Mouse (Mus musculus) limb, embryonic 14.5 days (tissue): ENCODE data around the gene Irf2bp1. TPM values are rescaled to one million over a fixed set of nuclear protein-coding genes. Genes with fewer than 3 reads are reported as not detected.

Experiments used
- ATAC-seq: fragments of 200-750 bp; cut with Nextera tagmentation; 2 replicates; pipeline ENCODE4 v1.8.0; 2017; ENCODE audit warnings: low read depth, moderate number of reproducible peaks, moderate TSS enrichment; ENCODE audit not compliant: low FRiP score
- DNase-seq: peaks from one replicate; pipeline ENCODE4 v3.0.0-alpha.2; 2015; ENCODE audit warnings: low spot score
- H3K27ac ChIP-seq: fragments of 300-500 bp; sonication (generic); replicated peaks from 2 replicates; pipeline ENCODE4 v1.5.1; 2014; ENCODE audit warnings: low read depth, mild to moderate bottlenecking, low read length, moderate library complexity, mixed read lengths
- H3K27me3 ChIP-seq: fragments of 300-500 bp; sonication (generic); 2 replicates; pipeline ENCODE4 v1.6.1; 2014; ENCODE audit warnings: low read length, mixed read lengths; ENCODE audit not compliant: control insufficient read depth, insufficient read depth
- H3K36me3 ChIP-seq: fragments of 300-500 bp; sonication (generic); 2 replicates; pipeline ENCODE4 v1.6.1; 2014; ENCODE audit warnings: mild to moderate bottlenecking, low read length, moderate library complexity, mixed read lengths; ENCODE audit not compliant: control insufficient read depth, insufficient read depth
- H3K4me1 ChIP-seq: fragments of 300-500 bp; sonication (generic); 2 replicates; pipeline ENCODE4 v1.6.1; 2014; ENCODE audit warnings: antibody characterized with exemption, low read length, mixed read lengths; ENCODE audit not compliant: control insufficient read depth, insufficient read depth
- H3K4me2 ChIP-seq: fragments of 300-500 bp; sonication (generic); replicated peaks from 2 replicates; pipeline ENCODE4 v1.6.1; 2014; ENCODE audit warnings: low read depth, mild to moderate bottlenecking, low read length, moderate library complexity; ENCODE audit not compliant: severe bottlenecking
- H3K4me3 ChIP-seq: fragments of 300-500 bp; sonication (generic); replicated peaks from 2 replicates; pipeline ENCODE4 v1.5.1; 2014; ENCODE audit warnings: low read length
- H3K9ac ChIP-seq: fragments of 300-500 bp; sonication (generic); 2 replicates; pipeline ENCODE4 v1.6.1; 2014; ENCODE audit warnings: mild to moderate bottlenecking, low read depth, low read length, moderate library complexity; ENCODE audit not compliant: severe bottlenecking
- H3K9me3 ChIP-seq: fragments of 300-500 bp; sonication (generic); 2 replicates; pipeline ENCODE4 v1.6.1; 2016; ENCODE audit warnings: low read length; ENCODE audit not compliant: control insufficient read depth
- POLR2A ChIP-seq: fragments of 200-500 bp; IDR thresholded peaks from 2 replicates; pipeline ENCODE4 v1.8.0; 2012; ENCODE audit warnings: inconsistent platforms, mild to moderate bottlenecking, moderate library complexity, borderline replicate concordance; ENCODE audit not compliant: insufficient read depth, insufficient read length; ENCODE audit errors: extremely low read depth
- WGBS: fragments of 180-500 bp; shearing (Covaris S2); extraction: QIAGEN DNeasy Blood & Tissue Kit; methylation state at CpG from one replicate; pipeline ENCODE4 v1.1.7; 2014; 5-methylcytosine and 5-hydroxymethylcytosine counted together
- polyA plus RNA-seq, 2 experiments: library from polyadenylated mRNA; depleted of rRNA in 1 of 2; stranded (reverse) in 1 of 2; unstranded in 1 of 2; fragments of >200 nt; fragmentation: Nextera tagmentation in 1 of 2; extraction: Ambion mirVana in 1 of 2; gene quantifications; 2 replicates each; pipeline versions ENCODE4 v1.2.1 to v1.2.3; 2012 to 2014

Irf2bp1 gene
- polyA plus RNA-seq, 2 experiments, result 34.2 to 36.1 TPM

- Histone ChIP-seq H3K4me2 (peak overlapping the region; percentile 37), H3K27me3 (no peaks in the 10 kb centered on the region), H3K9ac (peak overlapping the region; percentile 38; the same call in 1 of the 2 replicates), H3K27ac (no peak overlapping the region), H3K9me3 (no peaks in the 10 kb centered on the region), H3K36me3 (peaks cover 17% of the 10 kb centered on the region), H3K4me3 (peak overlapping the region; percentile 16; the same call in 1 of the 2 replicates), H3K4me1 (peaks cover 13% of the 10 kb centered on the region)
- WGBS, result 47% methylated on average over 9 of the region's 10 CpGs
- no peak for DNase-seq
- no peak for TF ChIP-seq POLR2A
- no peak for ATAC-seq
Observed at GRCm38 (mm10) chr7:19000421-19000820, 3.4 kb upstream of the Irf2bp1 start.

GRCm38 (mm10) chr7:19001066-19001806, 2.6 kb upstream of the Irf2bp1 start:
- peak overlapping the region; percentile 16; the same call in 1 of the 2 replicates for H3K4me3 ChIP-seq
- H3K27me3 ChIP-seq, result no peaks in the 10 kb centered on the region
- no peaks in the 10 kb centered on the region for H3K9me3 ChIP-seq
- H3K4me1 ChIP-seq, result peaks cover 21% of the 10 kb centered on the region
- peaks cover 25% of the 10 kb centered on the region for H3K36me3 ChIP-seq
- no peak for TF ChIP-seq POLR2A
- H3K27ac ChIP-seq, result no peak overlapping the region
- H3K4me2 ChIP-seq, result peak overlapping the region; percentile 37
- WGBS, result 25% methylated on average over 18 of the region's 18 CpGs
- DNase-seq (no peak), ATAC-seq (no peak)
- peak overlapping the region; percentile 38; the same call in 1 of the 2 replicates for H3K9ac ChIP-seq

GRCm38 (mm10) chr7:19001807-19002085, 2.1 kb upstream of the Irf2bp1 start:
- H3K4me1 ChIP-seq, result peaks cover 25% of the 10 kb centered on the region
- no peak for TF ChIP-seq POLR2A

GRCm38 (mm10) chr7:19002115-19002514, 1.7 kb upstream of the Irf2bp1 start:
- peak overlapping the region; percentile 65 for H3K9ac ChIP-seq
- H3K4me2 ChIP-seq, result peak overlapping the region; percentile 62
- H3K4me3 ChIP-seq, result peak overlapping the region; percentile 41
- peaks cover 33% of the 10 kb centered on the region for H3K36me3 ChIP-seq
- no peaks in the 10 kb centered on the region for H3K9me3 ChIP-seq
- no peak for DNase-seq
- peak overlapping the region; percentile 75 for H3K27ac ChIP-seq
- no peak for TF ChIP-seq POLR2A
- H3K4me1 ChIP-seq, result peaks cover 28% of the 10 kb centered on the region
- no peaks in the 10 kb centered on the region for H3K27me3 ChIP-seq
- 33% methylated on average over 4 of the region's 4 CpGs for WGBS
- no peak for ATAC-seq

More at GRCm38 (mm10) chr7:19001807-19002085, 2.1 kb upstream of the Irf2bp1 start:
- H3K9me3 ChIP-seq, result no peaks in the 10 kb centered on the region
- 57% methylated on average over 3 of the region's 3 CpGs for WGBS
- no peaks in the 10 kb centered on the region for H3K27me3 ChIP-seq
- ATAC-seq, result no peak
- DNase-seq, result no peak
- H3K4me2 ChIP-seq, result no peak overlapping the region; the same call in 1 of the 2 replicates
- peaks cover 30% of the 10 kb centered on the region for H3K36me3 ChIP-seq
- H3K4me3 ChIP-seq, result no peak overlapping the region
- peak overlapping the region; percentile 75; the same call in 1 of the 2 replicates for H3K27ac ChIP-seq
- no peak overlapping the region for H3K9ac ChIP-seq

GRCm38 (mm10) chr7:19002848-19003498, 871 bp upstream of the Irf2bp1 start:
- Histone ChIP-seq H3K36me3 (peaks cover 42% of the 10 kb centered on the region), H3K4me3 (peak overlapping the region; percentile 41), H3K27ac (peak overlapping the region; percentile 75), H3K4me2 (peak overlapping the region; percentile 62), H3K9me3 (no peaks in the 10 kb centered on the region), H3K4me1 (peaks cover 34% of the 10 kb centered on the region), H3K27me3 (no peaks in the 10 kb centered on the region), H3K9ac (peak overlapping the region; percentile 65)
- TF ChIP-seq POLR2A, result no peak
- DNase-seq, result peak; percentile 95
- peak; percentile 77 for ATAC-seq
- WGBS, result 2% methylated on average over 17 of the region's 17 CpGs
